Mouse (Mus musculus): ENCODE results near the gene Cbx4. TPM values are rescaled to one million over a fixed set of nuclear protein-coding genes. Genes with fewer than 3 reads are reported as not detected.

Cbx4 gene
- polyA plus RNA-seq (2015; fragmentation: Nextera tagmentation; extraction: Ambion mirVana), result 10.7 and 11.3 TPM in 2 replicates

GRCm38 (mm10) chr11:119086144-119086971 is at the start of gene Cbx4:
Gene Cbx4, minus strand, starts transcription at chr11:119086221.
- WGBS, result 1% methylated on average over 62 of the region's 67 CpGs
- peak within 1 kb of the TSS; percentile 97 for H3K9ac ChIP-seq
- H3K4me2 ChIP-seq (replicated peaks), result peak within 1 kb of the TSS; percentile 92
- H3K27ac ChIP-seq, result peak within 1 kb of the TSS; percentile 98
- H3K9me3 ChIP-seq, result no peaks in the 10 kb centered on the region
- H3K4me1 ChIP-seq, result peaks cover 77% of the 10 kb centered on the region
- ATAC-seq (ENCODE audit: low FRiP score, low read depth), result peak; percentile 86
- H3K36me3 ChIP-seq, result peaks cover 11% of the 10 kb centered on the region
- peak within 1 kb of the TSS; percentile 89 for H3K4me3 ChIP-seq
- peaks cover 58% of the 10 kb centered on the region for H3K27me3 ChIP-seq

- no peak for ATAC-seq (ENCODE audit: low FRiP score, low read depth)
- Histone ChIP-seq H3K36me3 (no peaks in the 10 kb centered on the region), H3K4me2 (replicated peaks) (0 out of 2 replicates have a peak overlapping the region, but pooled peaks have one; percentile 21), H3K27me3 (peaks cover 8% of the 10 kb centered on the region; the same call in 1 of the 2 replicates), H3K4me3 (no peak overlapping the region), H3K9me3 (peaks cover 5% of the 10 kb centered on the region; the same call in 1 of the 2 replicates), H3K27ac (no peak overlapping the region), H3K9ac (peak overlapping the region; percentile 8; the same call in 1 of the 2 replicates), H3K4me1 (peaks cover 27% of the 10 kb centered on the region)
- 55% methylated on average over 17 of the region's 17 CpGs for WGBS
These were observed 48.6 kb upstream of the Cbx4 start for GRCm38 (mm10) chr11:119134586-119134985.

GRCm38 (mm10) chr11:119133437-119134221 is 47.6 kb upstream of the Cbx4 start:
- Histone ChIP-seq H3K27me3 (peaks cover 16% of the 10 kb centered on the region), H3K4me1 (peaks cover 36% of the 10 kb centered on the region), H3K4me2 (replicated peaks) (no peak overlapping the region), H3K27ac (no peak overlapping the region), H3K36me3 (no peaks in the 10 kb centered on the region), H3K4me3 (no peak overlapping the region), H3K9ac (peak overlapping the region; percentile 40; the same call in 1 of the 2 replicates), H3K9me3 (peaks cover 5% of the 10 kb centered on the region; the same call in 1 of the 2 replicates)
- ATAC-seq (ENCODE audit: low FRiP score, low read depth), result no peak
- WGBS, result 73% methylated on average over 5 of the region's 5 CpGs

- ATAC-seq (ENCODE audit: low FRiP score, low read depth), result no peak
- Histone ChIP-seq H3K27me3 (peaks cover 24% of the 10 kb centered on the region), H3K36me3 (no peaks in the 10 kb centered on the region), H3K9ac (no peak overlapping the region), H3K9me3 (peaks cover 5% of the 10 kb centered on the region; the same call in 1 of the 2 replicates), H3K4me1 (peaks cover 48% of the 10 kb centered on the region), H3K4me3 (no peak overlapping the region), H3K4me2 (replicated peaks) (no peak overlapping the region), H3K27ac (no peak overlapping the region)
- 80% methylated on average over 14 of the region's 14 CpGs for WGBS
These were observed 46.4 kb upstream of the Cbx4 start for GRCm38 (mm10) chr11:119132198-119133035.

DNA sequence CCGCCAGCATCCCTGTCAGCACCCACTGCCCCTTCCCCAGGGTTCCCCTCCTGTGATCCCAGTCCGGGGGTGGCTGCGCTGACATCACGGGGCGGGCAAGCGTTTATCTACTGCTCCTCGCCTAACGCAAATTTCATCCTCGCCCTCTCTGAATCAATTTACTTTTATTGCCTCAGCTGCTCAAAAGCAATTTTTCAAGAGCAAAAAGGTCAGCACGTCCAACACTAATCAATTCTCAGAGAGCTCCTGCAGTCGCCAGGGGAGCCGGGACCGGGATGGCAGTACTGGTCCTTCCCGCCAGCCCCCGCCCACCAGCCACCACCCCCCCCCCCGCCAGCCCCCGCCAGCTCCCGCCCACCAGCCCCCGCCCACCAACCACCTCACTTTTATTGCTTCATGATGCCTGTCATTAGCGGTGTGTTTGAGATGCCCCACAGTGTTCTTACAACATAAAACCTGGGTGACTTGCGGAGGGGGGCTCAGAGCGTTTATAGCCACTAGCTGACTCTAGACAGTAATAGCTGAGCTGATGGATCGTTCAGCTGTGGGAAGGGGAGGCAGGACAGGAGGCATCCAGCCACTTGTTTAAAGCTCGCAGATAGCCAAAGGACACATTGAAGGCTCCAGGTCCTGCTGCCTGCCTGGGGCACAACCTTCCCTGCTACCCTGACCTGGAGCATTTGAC is 44.2 kb upstream of the Cbx4 start:
- Histone ChIP-seq H3K9ac (no peak overlapping the region), H3K27me3 (peaks cover 24% of the 10 kb centered on the region), H3K36me3 (no peaks in the 10 kb centered on the region), H3K4me2 (replicated peaks) (peak overlapping the region; percentile 62), H3K9me3 (peaks cover 5% of the 10 kb centered on the region; the same call in 1 of the 2 replicates), H3K27ac (no peak overlapping the region), H3K4me3 (peak overlapping the region; percentile 29), H3K4me1 (peaks cover 67% of the 10 kb centered on the region)
- peak; percentile 17; the same call in 1 of the 2 replicates for ATAC-seq (ENCODE audit: low FRiP score, low read depth)
- 6% methylated on average over 24 of the region's 24 CpGs for WGBS

GRCm38 (mm10) chr11:119129281-119130058 is 43.4 kb upstream of the Cbx4 start:
- Histone ChIP-seq H3K36me3 (no peaks in the 10 kb centered on the region), H3K27me3 (peaks cover 24% of the 10 kb centered on the region), H3K4me2 (replicated peaks) (peak overlapping the region; percentile 62), H3K9me3 (peaks cover 5% of the 10 kb centered on the region; the same call in 1 of the 2 replicates), H3K9ac (no peak overlapping the region), H3K4me1 (peaks cover 61% of the 10 kb centered on the region), H3K27ac (no peak overlapping the region), H3K4me3 (peak overlapping the region; percentile 29; the same call in 1 of the 2 replicates)
- ATAC-seq (ENCODE audit: low FRiP score, low read depth), result no peak
- 31% methylated on average over 18 of the region's 18 CpGs for WGBS

DNA sequence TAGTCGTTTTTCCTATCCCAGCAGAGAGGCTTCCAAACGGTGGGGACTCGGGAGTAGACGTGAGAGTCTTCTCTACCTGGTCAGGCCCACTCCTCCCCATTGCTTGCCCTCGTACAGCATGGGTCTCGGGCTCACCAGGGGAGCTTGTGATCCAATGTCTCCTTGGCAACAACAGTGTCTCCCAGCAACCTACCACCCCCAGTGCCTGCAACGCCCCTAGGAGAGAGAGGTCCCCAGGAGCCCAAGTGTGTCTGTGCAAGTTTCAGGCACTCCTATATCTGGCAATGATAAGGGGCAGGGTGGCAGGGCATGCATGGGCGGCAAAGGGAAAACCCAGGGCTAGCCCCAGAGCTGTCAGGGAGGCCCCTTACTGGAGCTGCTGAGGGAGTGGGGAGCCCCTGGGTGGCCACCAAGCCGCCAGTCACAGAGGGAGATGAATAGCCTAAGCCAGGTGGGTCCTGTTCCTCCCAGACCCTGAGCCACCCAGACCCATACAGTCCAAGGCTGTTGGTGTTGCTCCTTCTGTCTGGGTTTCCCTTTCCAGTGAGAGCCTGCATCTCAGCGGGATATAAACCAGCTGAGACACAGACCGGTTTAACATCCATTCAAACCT is 42.8 kb upstream of the Cbx4 start:
- peaks cover 5% of the 10 kb centered on the region; the same call in 1 of the 2 replicates for H3K9me3 ChIP-seq
- no peaks in the 10 kb centered on the region for H3K36me3 ChIP-seq
- 47% methylated on average over 11 of the region's 11 CpGs for WGBS
- H3K27ac ChIP-seq, result no peak overlapping the region
- H3K27me3 ChIP-seq, result peaks cover 20% of the 10 kb centered on the region
- no peak for ATAC-seq (ENCODE audit: low FRiP score, low read depth)
- H3K4me3 ChIP-seq, result no peak overlapping the region
- peaks cover 54% of the 10 kb centered on the region for H3K4me1 ChIP-seq
- H3K4me2 ChIP-seq (replicated peaks), result 0 out of 2 replicates have a peak overlapping the region, but pooled peaks have one; percentile 2
- no peak overlapping the region for H3K9ac ChIP-seq

DNA sequence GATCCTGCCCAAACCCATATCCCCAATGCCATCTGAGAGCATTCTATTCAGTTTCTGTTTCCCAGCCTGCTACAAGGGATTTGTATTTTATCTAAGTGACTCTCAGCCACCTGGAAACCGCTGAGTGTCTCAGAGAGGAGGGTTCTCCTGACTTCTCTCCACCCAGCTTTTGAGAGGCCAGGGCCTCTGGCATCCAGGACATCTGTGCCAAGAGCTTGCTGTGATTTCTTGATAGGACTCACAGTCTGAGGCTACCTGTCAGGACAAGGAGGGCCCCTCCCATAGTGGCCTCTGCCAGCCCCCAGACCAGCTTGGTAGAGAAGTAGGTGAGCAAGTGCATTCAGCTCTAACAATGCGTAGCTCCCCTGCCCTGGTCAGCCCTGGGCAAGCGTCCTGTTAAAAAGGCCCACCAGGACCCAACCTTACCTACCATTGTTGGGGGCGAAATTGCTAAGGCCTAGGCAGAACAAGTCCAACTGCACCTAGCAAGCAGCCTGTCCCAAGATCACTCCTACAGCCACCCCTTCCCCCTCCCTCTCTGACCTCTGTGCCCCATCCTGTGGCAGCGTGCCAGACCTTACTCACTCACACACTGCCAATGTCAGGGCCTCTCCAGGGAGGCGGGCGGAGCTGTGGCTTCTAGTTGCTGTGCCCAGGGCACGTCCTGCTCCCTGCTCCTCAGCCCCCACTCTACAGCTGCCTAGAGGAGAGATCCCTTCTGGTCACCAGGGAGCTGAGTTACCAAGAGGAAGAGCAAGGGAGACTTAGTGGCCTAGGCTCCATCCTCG is 41.9 kb upstream of the Cbx4 start:
- no peaks in the 10 kb centered on the region for H3K36me3 ChIP-seq
- ATAC-seq (ENCODE audit: low FRiP score, low read depth), result no peak
- no peak overlapping the region for H3K4me2 ChIP-seq (replicated peaks)
- H3K9me3 ChIP-seq, result peaks cover 5% of the 10 kb centered on the region; the same call in 1 of the 2 replicates
- peaks cover 18% of the 10 kb centered on the region for H3K27me3 ChIP-seq
- peaks cover 51% of the 10 kb centered on the region for H3K4me1 ChIP-seq
- H3K9ac ChIP-seq, result no peak overlapping the region
- H3K27ac ChIP-seq, result no peak overlapping the region
- 72% methylated on average over 9 of the region's 9 CpGs for WGBS
- H3K4me3 ChIP-seq, result no peak overlapping the region

DNA sequence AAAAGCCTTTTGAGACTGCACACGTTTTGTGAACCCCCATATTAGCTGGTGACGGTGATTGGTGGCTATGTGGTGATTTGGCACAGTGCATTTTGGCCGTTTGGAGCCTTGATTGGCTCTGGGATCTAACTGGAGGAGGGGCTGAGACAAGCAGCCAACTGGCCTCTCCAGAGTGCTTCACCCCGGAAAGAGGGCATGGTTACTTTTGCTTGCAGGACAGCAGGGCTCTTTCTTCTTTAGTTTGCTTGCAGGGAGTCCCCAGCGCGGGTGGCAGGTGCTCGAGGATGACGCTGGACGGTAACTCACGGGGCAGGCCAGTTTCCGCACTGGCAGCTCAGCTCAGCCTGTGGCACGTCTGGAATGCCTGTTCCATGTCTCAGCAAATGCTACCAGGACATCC is 41.1 kb upstream of the Cbx4 start:
- H3K27me3 ChIP-seq, result peaks cover 18% of the 10 kb centered on the region
- no peaks in the 10 kb centered on the region for H3K36me3 ChIP-seq
- H3K9me3 ChIP-seq, result peaks cover 5% of the 10 kb centered on the region; the same call in 1 of the 2 replicates
- H3K9ac ChIP-seq, result no peak overlapping the region
- H3K27ac ChIP-seq, result peak overlapping the region; percentile 67; the same call in 1 of the 2 replicates
- 36% methylated on average over 12 of the region's 12 CpGs for WGBS
- H3K4me2 ChIP-seq (replicated peaks), result peak overlapping the region; percentile 49
- H3K4me1 ChIP-seq, result peaks cover 51% of the 10 kb centered on the region
- ATAC-seq (ENCODE audit: low FRiP score, low read depth), result no peak
- no peak overlapping the region for H3K4me3 ChIP-seq
